Comparison of ENCODE assay signal across 9 mouse cellular contexts in the genomic region with DNA sequence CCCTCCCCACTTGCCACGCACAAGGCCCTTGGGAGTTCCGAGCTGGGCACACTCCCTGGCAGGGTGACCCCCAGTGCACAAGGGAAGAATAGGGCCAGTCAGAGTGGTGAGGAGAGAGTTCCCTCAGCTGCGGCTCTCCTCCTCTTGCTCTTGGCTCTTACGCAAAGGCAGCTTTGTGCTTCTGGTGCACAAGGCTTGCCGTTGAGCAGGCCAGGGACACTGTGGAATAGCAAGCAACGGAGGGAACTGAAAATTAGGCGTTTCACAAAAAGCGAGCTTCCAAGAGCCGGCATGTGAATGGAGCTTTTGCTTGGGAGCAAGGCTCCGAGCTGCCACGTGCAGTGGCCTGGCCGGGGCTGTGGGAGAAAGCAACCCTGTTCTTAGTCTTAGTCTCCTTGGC. TPM values are rescaled to one million over a fixed set of nuclear protein-coding genes. Genes with fewer than 3 reads are reported as not detected.
DNase-seq lines count a peak whose midpoint lies in the region; ATAC-seq lines count a peak whose summit lies in the region.
"Had no signal": no experiment of that assay in that cellular context is flagged by ENCODE, and none has a peak within 500 bp of the region (broad histone marks: within the 10 kb centered on the region; RNA-seq: fewer than 3 reads in every experiment).

No protein-coding gene starts in this region.

- peak; percentile 76 for DNase-seq in left cerebral cortex, adult 11 months (ENCODE audit: low spot score)
- no peak for DNase-seq in left cerebral cortex, postnatal 4 days
- DNase-seq in frontal cortex, postnatal 36 days (ENCODE audit: low spot score in 2 of 2): peak; percentile 64 to 75
- peak; percentile 30 to 56 for DNase-seq in left cerebral cortex, adult 18-20 months (ENCODE audit: low spot score in 2 of 2)
- peak; percentile 84 to 91 for DNase-seq in right cerebral cortex, postnatal 10 days (ENCODE audit: low spot score in 2 of 2)
- DNase-seq in lung, postnatal 14 days: no peak
- DNase-seq: heart, adult 18-20 months; lung, adult 2 months had no signal

- no peak for ATAC-seq in megakaryocyte, adult 5-6 weeks (ENCODE audit: poor library complexity, severe bottlenecking)

- intact Hi-C loops in left cerebral cortex, postnatal 4 days (cut with DNase I): no loop called here

RNA-seq across cellular contexts. Expression of gene Phactr3, which starts 40.2 kb away (rescaled TPM):
- total RNA-seq in left cerebral cortex, postnatal 4 days (2021): 100 to 1,000 TPM; 128 to 133 TPM
- 100 to 1,000 TPM; 143 to 145 TPM for total RNA-seq in left cerebral cortex, adult 18-20 months (2021)
- total RNA-seq in megakaryocyte, adult 5-6 weeks (2015): 1.5 TPM in 1 of 2 replicates, not detected in the other
- not detected in 2 replicates for total RNA-seq in megakaryocyte, adult 5-6 weeks (2017)

Comparison
In these comparisons a context has a peak if more than half of its experiments do, and no peak if none do; other contexts are left out.
1. DNase-seq: peak in left cerebral cortex, adult 11 months (single experiment), frontal cortex, postnatal 36 days (2 of 2), left cerebral cortex, adult 18-20 months (2 of 2) and right cerebral cortex, postnatal 10 days (2 of 2); none in left cerebral cortex, postnatal 4 days (single experiment) and lung, postnatal 14 days (single experiment).
2. RNA of gene Phactr3, which starts 40.2 kb away (total RNA-seq): 143 to 145 TPM in left cerebral cortex, adult 18-20 months and 128 to 133 TPM in left cerebral cortex, postnatal 4 days; 1.5 TPM in megakaryocyte, adult 5-6 weeks; every median in the first group is over 10 times any median in the second.